8 mouse cellular contexts compared by ENCODE assay signal in the genomic region with DNA sequence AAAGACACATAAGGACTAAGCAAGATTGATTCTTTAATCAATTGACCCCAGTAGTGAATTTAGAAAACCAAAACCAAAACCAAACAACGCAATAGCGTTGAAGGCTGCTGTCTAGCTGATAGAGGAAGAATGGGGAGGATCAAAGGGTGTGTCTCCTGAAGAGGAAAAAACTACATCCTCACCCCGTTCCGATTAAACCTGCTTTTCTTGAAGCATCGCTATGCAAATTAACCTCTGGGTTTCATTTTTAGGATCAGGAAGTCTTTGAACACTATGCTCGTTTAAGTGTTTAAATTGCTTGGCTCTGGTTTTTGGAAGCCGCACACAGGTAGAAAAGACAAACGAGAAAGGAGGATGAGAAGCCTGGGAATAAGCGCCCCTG. TPM values are rescaled to one million over a fixed set of nuclear protein-coding genes. Genes with fewer than 3 reads are reported as not detected.
A peak's percentile ranks its signal among the peaks of the same experiment; 100 is the strongest.
DNase-seq lines count a peak whose midpoint lies in the region; ATAC-seq and TF ChIP-seq lines count a peak whose summit lies in the region.

No protein-coding gene starts in this region.

- no peak for TF ChIP-seq CTCF in liver, adult 2 months (IDR thresholded peaks at IDR 0.05; ENCODE audit: low read depth, low read length)
- no peak for TF ChIP-seq CTCF in bone marrow macrophage, adult 2 months (IDR thresholded peaks at IDR 0.05; ENCODE audit: low read depth, low read length)

- DNase-seq in liver, adult 2 months (ENCODE audit: extremely low read depth, low read depth, low spot score), result peak; percentile 13
- DNase-seq in liver, result no peak
- DNase-seq in induced T-regulatory cell, adult 2 months (ENCODE audit: low read depth), result peak; percentile 89
- DNase-seq in midbrain, embryonic 14.5 days, result no peak
- DNase-seq in urinary bladder, postnatal 10 days (ENCODE audit: low spot score), result no peak
- no peak for DNase-seq in embryo, embryonic 10 days (ENCODE audit: low spot score)

- H3K9me3 ChIP-seq in midbrain, embryonic 14.5 days (ENCODE audit: control insufficient read depth, low read length), result no peaks in the 10 kb centered on the region

- H3K36me3 ChIP-seq in liver, adult 2 months (ENCODE audit: control insufficient read depth, insufficient read depth, low read length), result no peaks in the 10 kb centered on the region
- H3K36me3 ChIP-seq in midbrain, embryonic 14.5 days (ENCODE audit: control insufficient read depth, insufficient read depth, low read length), result no peaks in the 10 kb centered on the region

- H3K4me3 ChIP-seq in liver, adult 2 months (ENCODE audit: insufficient read depth, low read depth, low read length), result no peak overlapping the region
- peak overlapping the region; percentile 93 for H3K4me3 ChIP-seq in bone marrow macrophage, adult 2 months (ENCODE audit: insufficient read depth, low read length)
- H3K4me3 ChIP-seq in midbrain, embryonic 14.5 days (replicated peaks; ENCODE audit: low read depth, low read length), result peak overlapping the region; percentile 79

- no peak for ATAC-seq in midbrain, embryonic 14.5 days (ENCODE audit: low FRiP score, low TSS enrichment)
- ATAC-seq in frontal cortex, adult (ENCODE audit: low TSS enrichment), result no peak

- H3K79me2 ChIP-seq in liver, adult 2 months (ENCODE audit: control insufficient read depth, insufficient read depth, low read length), result peaks cover 31% of the 10 kb centered on the region

- no peak overlapping the region for H3K27ac ChIP-seq in liver, adult 2 months (replicated peaks; ENCODE audit: insufficient read depth, low read depth, low read length)
- no peak overlapping the region for H3K27ac ChIP-seq in bone marrow macrophage, adult 2 months (ENCODE audit: insufficient read depth, low read depth, low read length)
- H3K27ac ChIP-seq in midbrain, embryonic 14.5 days (replicated peaks; ENCODE audit: low read depth, low read length), result no peak overlapping the region

- no peak for TF ChIP-seq POLR2A in liver, adult 2 months (IDR thresholded peaks at IDR 0.05; ENCODE audit: extremely low read depth, insufficient read depth, low read length)
- TF ChIP-seq POLR2A in bone marrow macrophage, adult 2 months (IDR thresholded peaks at IDR 0.05; ENCODE audit: borderline replicate concordance, low read depth, low read length), result no peak

- H3K4me1 ChIP-seq in liver, adult 2 months (ENCODE audit: control insufficient read depth, insufficient read depth, low read length), result peaks cover 7% of the 10 kb centered on the region
- peaks cover 9% of the 10 kb centered on the region for H3K4me1 ChIP-seq in bone marrow macrophage, adult 2 months (ENCODE audit: control insufficient read depth, insufficient read depth, low read length)
- H3K4me1 ChIP-seq in midbrain, embryonic 14.5 days (ENCODE audit: control insufficient read depth, insufficient read depth, low read length), result peaks cover 9% of the 10 kb centered on the region; the same call in 1 of the 2 replicates

- H3K9ac ChIP-seq in liver, adult 2 months (ENCODE audit: low read depth, low read length), result peak overlapping the region; percentile 80; the same call in 1 of the 2 replicates
- peak overlapping the region; percentile 84; the same call in 1 of the 2 replicates for H3K9ac ChIP-seq in midbrain, embryonic 14.5 days (replicated peaks; ENCODE audit: low read length)

- peak overlapping the region; percentile 82 for H3K4me2 ChIP-seq in midbrain, embryonic 14.5 days (ENCODE audit: low read length)

- 21% methylated on average over 9 of the region's 9 CpGs for WGBS in liver, adult 2 months
- 17% methylated on average over 9 of the region's 9 CpGs for whole genome bisulfite sequencing in midbrain, embryonic 14.5 days

- no peaks in the 10 kb centered on the region for H3K27me3 ChIP-seq in liver, adult 2 months (ENCODE audit: control insufficient read depth, insufficient read depth, low read length)
- peaks cover 3% of the 10 kb centered on the region; the same call in 1 of the 2 replicates for H3K27me3 ChIP-seq in midbrain, embryonic 14.5 days (ENCODE audit: control insufficient read depth, insufficient read depth, low read length)

RNA-seq across cellular contexts. Expression of a gene that starts 1.2 kb away (rescaled TPM):
- 3.0 and 3.4 TPM in 2 replicates for total RNA-seq in liver, adult 2 months (2014; rRNA removed)
- 4.9 and 6.2 TPM in 2 replicates for polyA plus RNA-seq in liver, adult 2 months (2012; rRNA removed)
- polyA plus RNA-seq in bone marrow macrophage, adult 2 months (2012; ENCODE audit: insufficient read depth, insufficient read length, missing spikeins), result 78.7 and 80.3 TPM in 2 replicates
- 72.3 and 77.8 TPM in 2 replicates for polyA plus RNA-seq in midbrain, embryonic 14.5 days (2014; fragmentation: Nextera tagmentation; extraction: Ambion mirVana)

RNA-seq across cellular contexts. Expression of a gene that starts 22.4 kb away (rescaled TPM):
- 8.9 and 11.3 TPM in 2 replicates for total RNA-seq in liver, adult 2 months (2014; rRNA removed)
- 1.9 and 2.2 TPM in 2 replicates for polyA plus RNA-seq in liver, adult 2 months (2012; rRNA removed)
- 7.5 and 7.9 TPM in 2 replicates for polyA plus RNA-seq in bone marrow macrophage, adult 2 months (2012; ENCODE audit: insufficient read depth, insufficient read length, missing spikeins)
- polyA plus RNA-seq in midbrain, embryonic 14.5 days (2014; fragmentation: Nextera tagmentation; extraction: Ambion mirVana), result 6.3 and 8.7 TPM in 2 replicates

RNA-seq across cellular contexts. Expression of a gene that starts 49.5 kb away (rescaled TPM):
- total RNA-seq in liver, adult 2 months (2014; rRNA removed), result 8.2 and 10.4 TPM in 2 replicates
- 7.3 TPM in 2 replicates for polyA plus RNA-seq in liver, adult 2 months (2012; rRNA removed)
- polyA plus RNA-seq in bone marrow macrophage, adult 2 months (2012; ENCODE audit: insufficient read depth, insufficient read length, missing spikeins), result 193 and 222 TPM in 2 replicates
- 90.2 and 94.2 TPM in 2 replicates for polyA plus RNA-seq in midbrain, embryonic 14.5 days (2014; fragmentation: Nextera tagmentation; extraction: Ambion mirVana)

RNA-seq across cellular contexts. Expression of a gene that starts 50.4 kb away (rescaled TPM):
- total RNA-seq in liver, adult 2 months (2014; rRNA removed), result 25.0 and 34.4 TPM in 2 replicates
- 21.3 and 23.9 TPM in 2 replicates for polyA plus RNA-seq in liver, adult 2 months (2012; rRNA removed)
- 27.6 and 31.6 TPM in 2 replicates for polyA plus RNA-seq in bone marrow macrophage, adult 2 months (2012; ENCODE audit: insufficient read depth, insufficient read length, missing spikeins)
- polyA plus RNA-seq in midbrain, embryonic 14.5 days (2014; fragmentation: Nextera tagmentation; extraction: Ambion mirVana), result 42.8 and 64.2 TPM in 2 replicates

RNA-seq across cellular contexts. Expression of a gene that starts 50.9 kb away (rescaled TPM):
- total RNA-seq in liver, adult 2 months (2014; rRNA removed), result 106 and 111 TPM in 2 replicates
- polyA plus RNA-seq in liver, adult 2 months (2012; rRNA removed), result 38.0 and 59.5 TPM in 2 replicates
- 237 and 238 TPM in 2 replicates for polyA plus RNA-seq in bone marrow macrophage, adult 2 months (2012; ENCODE audit: insufficient read depth, insufficient read length, missing spikeins)
- polyA plus RNA-seq in midbrain, embryonic 14.5 days (2014; fragmentation: Nextera tagmentation; extraction: Ambion mirVana), result 172 and 175 TPM in 2 replicates

Comparison
In these comparisons a context has a peak if more than half of its experiments do, and no peak if none do; other contexts are left out.
1. DNase-seq: peak in liver, adult 2 months (single experiment) and induced T-regulatory cell, adult 2 months (single experiment); none in liver (single experiment), midbrain, embryonic 14.5 days (single experiment), urinary bladder, postnatal 10 days (single experiment) and embryo, embryonic 10 days (single experiment).
2. RNA of a gene that starts 1.2 kb away (polyA plus RNA-seq): 78.7 to 80.3 TPM in bone marrow macrophage, adult 2 months and 72.3 to 77.8 TPM in midbrain, embryonic 14.5 days; 4.9 to 6.2 TPM in liver, adult 2 months; every median in the first group is over 10 times any median in the second.
3. RNA of a gene that starts 49.5 kb away (polyA plus RNA-seq): 193 to 222 TPM in bone marrow macrophage, adult 2 months and 90.2 to 94.2 TPM in midbrain, embryonic 14.5 days; 7.3 TPM in liver, adult 2 months; every median in the first group is over 10 times any median in the second.